Mouse (Mus musculus): ENCODE measurements at regions not wholly inside any gene's neighbourhood (a gene's known extent, or its start where the extent isn't known, plus 50 kb on each side); places are given as distances from the start of the nearest gene placed in this dataset.

- no peaks in the 10 kb centered on the region for H3K9me3 ChIP-seq (ENCODE audit: control insufficient read depth, low read length)
- no peak for ATAC-seq (ENCODE audit: low FRiP score)
- WGBS: 93% methylated on average over 1 of the region's 1 CpGs
These were observed 220.1 kb upstream of the Negr1 start for GRCm38 (mm10) chr3:156341484-156341883.

GRCm38 (mm10) chr3:156351727-156352126 is 209.9 kb upstream of the Negr1 start:
- 0 out of 2 replicates have a peak, but pooled peaks have one; percentile 24 for ATAC-seq (ENCODE audit: low FRiP score)
- H3K4me3 ChIP-seq (ENCODE audit: low read depth, low read length): no peak overlapping the region
- H3K9ac ChIP-seq (ENCODE audit: low read length): no peak overlapping the region
- no peaks in the 10 kb centered on the region for H3K9me3 ChIP-seq (ENCODE audit: control insufficient read depth, low read length)
- H3K27ac ChIP-seq (ENCODE audit: low read depth, low read length): no peak overlapping the region
- no peaks in the 10 kb centered on the region for H3K4me1 ChIP-seq (ENCODE audit: control insufficient read depth, insufficient read depth, low read length)
- H3K4me2 ChIP-seq: no peak overlapping the region
- H3K27me3 ChIP-seq (ENCODE audit: control insufficient read depth, insufficient read depth, low read length): no peaks in the 10 kb centered on the region
- H3K36me3 ChIP-seq (ENCODE audit: control insufficient read depth, insufficient read depth, low read length): no peaks in the 10 kb centered on the region
- DNase-seq (ENCODE audit: low spot score, missing footprints): no peak
- 59% methylated on average over 4 of the region's 4 CpGs for WGBS

More at GRCm38 (mm10) chr3:156341484-156341883, 220.1 kb upstream of the Negr1 start:
- Histone ChIP-seq H3K9ac (ENCODE audit: low read length) (no peak overlapping the region), H3K4me3 (ENCODE audit: low read depth, low read length) (no peak overlapping the region), H3K4me1 (ENCODE audit: control insufficient read depth, insufficient read depth, low read length) (no peaks in the 10 kb centered on the region), H3K27me3 (ENCODE audit: control insufficient read depth, insufficient read depth, low read length) (no peaks in the 10 kb centered on the region), H3K4me2 (no peak overlapping the region), H3K27ac (ENCODE audit: low read depth, low read length) (no peak overlapping the region), H3K36me3 (ENCODE audit: control insufficient read depth, insufficient read depth, low read length) (no peaks in the 10 kb centered on the region)
- DNase-seq (ENCODE audit: low spot score, missing footprints): no peak

GRCm38 (mm10) chr3:156353430-156353829 is 208.2 kb upstream of the Negr1 start:
- Histone ChIP-seq H3K4me1 (ENCODE audit: control insufficient read depth, insufficient read depth, low read length) (no peaks in the 10 kb centered on the region), H3K9ac (ENCODE audit: low read length) (no peak overlapping the region), H3K4me2 (no peak overlapping the region), H3K4me3 (ENCODE audit: low read depth, low read length) (no peak overlapping the region), H3K36me3 (ENCODE audit: control insufficient read depth, insufficient read depth, low read length) (no peaks in the 10 kb centered on the region), H3K27ac (ENCODE audit: low read depth, low read length) (no peak overlapping the region), H3K27me3 (ENCODE audit: control insufficient read depth, insufficient read depth, low read length) (no peaks in the 10 kb centered on the region), H3K9me3 (ENCODE audit: control insufficient read depth, low read length) (no peaks in the 10 kb centered on the region)
- no peak for DNase-seq (ENCODE audit: low spot score, missing footprints)
- 72% methylated on average over 3 of the region's 3 CpGs for WGBS
- ATAC-seq (ENCODE audit: low FRiP score): no peak

- H3K9ac ChIP-seq (ENCODE audit: low read length): no peak overlapping the region
- H3K27ac ChIP-seq (ENCODE audit: low read depth, low read length): no peak overlapping the region
- no peak for ATAC-seq (ENCODE audit: low FRiP score)
- WGBS: 84% methylated on average over 9 of the region's 9 CpGs
- no peaks in the 10 kb centered on the region for H3K36me3 ChIP-seq (ENCODE audit: control insufficient read depth, insufficient read depth, low read length)
- H3K4me3 ChIP-seq (ENCODE audit: low read depth, low read length): no peak overlapping the region
- H3K4me2 ChIP-seq: no peak overlapping the region
- H3K9me3 ChIP-seq (ENCODE audit: control insufficient read depth, low read length): no peaks in the 10 kb centered on the region
- H3K27me3 ChIP-seq (ENCODE audit: control insufficient read depth, insufficient read depth, low read length): no peaks in the 10 kb centered on the region
- DNase-seq (ENCODE audit: low spot score, missing footprints): no peak
- H3K4me1 ChIP-seq (ENCODE audit: control insufficient read depth, insufficient read depth, low read length): no peaks in the 10 kb centered on the region
These were observed 207.6 kb upstream of the Negr1 start for GRCm38 (mm10) chr3:156353841-156354473.

GRCm38 (mm10) chr3:156368669-156369343 is 192.8 kb upstream of the Negr1 start:
- ATAC-seq (ENCODE audit: low FRiP score) (no peak), DNase-seq (ENCODE audit: low spot score, missing footprints) (no peak)
- 77% methylated on average over 3 of the region's 3 CpGs for WGBS
- H3K9ac ChIP-seq (ENCODE audit: low read length): no peak overlapping the region
- H3K36me3 ChIP-seq (ENCODE audit: control insufficient read depth, insufficient read depth, low read length): no peaks in the 10 kb centered on the region
- no peak overlapping the region for H3K4me3 ChIP-seq (ENCODE audit: low read depth, low read length)
- H3K4me1 ChIP-seq (ENCODE audit: control insufficient read depth, insufficient read depth, low read length): no peaks in the 10 kb centered on the region
- no peak overlapping the region for H3K27ac ChIP-seq (ENCODE audit: low read depth, low read length)
- H3K27me3 ChIP-seq (ENCODE audit: control insufficient read depth, insufficient read depth, low read length): no peaks in the 10 kb centered on the region
- no peak overlapping the region for H3K4me2 ChIP-seq
- no peaks in the 10 kb centered on the region for H3K9me3 ChIP-seq (ENCODE audit: control insufficient read depth, low read length)

GRCm38 (mm10) chr3:156376717-156377116 is 184.9 kb upstream of the Negr1 start:
- DNase-seq (ENCODE audit: low spot score, missing footprints) (no peak), ATAC-seq (ENCODE audit: low FRiP score) (no peak)
- H3K9ac ChIP-seq (ENCODE audit: low read length): no peak overlapping the region
- H3K27ac ChIP-seq (ENCODE audit: low read depth, low read length): no peak overlapping the region
- no peaks in the 10 kb centered on the region for H3K36me3 ChIP-seq (ENCODE audit: control insufficient read depth, insufficient read depth, low read length)
- H3K9me3 ChIP-seq (ENCODE audit: control insufficient read depth, low read length): no peaks in the 10 kb centered on the region
- no peak overlapping the region for H3K4me2 ChIP-seq
- H3K27me3 ChIP-seq (ENCODE audit: control insufficient read depth, insufficient read depth, low read length): no peaks in the 10 kb centered on the region
- no peak overlapping the region for H3K4me3 ChIP-seq (ENCODE audit: low read depth, low read length)
- H3K4me1 ChIP-seq (ENCODE audit: control insufficient read depth, insufficient read depth, low read length): no peaks in the 10 kb centered on the region

- ATAC-seq (ENCODE audit: low FRiP score): no peak
- H3K27me3 ChIP-seq (ENCODE audit: control insufficient read depth, insufficient read depth, low read length): no peaks in the 10 kb centered on the region
These were observed 178.7 kb upstream of the Negr1 start for GRCm38 (mm10) chr3:156382919-156383318.

GRCm38 (mm10) chr3:156406136-156406535 is 155.5 kb upstream of the Negr1 start:
- DNase-seq (ENCODE audit: low spot score, missing footprints) (no peak), ATAC-seq (ENCODE audit: low FRiP score) (no peak)
- Histone ChIP-seq H3K9me3 (ENCODE audit: control insufficient read depth, low read length) (no peaks in the 10 kb centered on the region), H3K4me2 (no peak overlapping the region), H3K4me1 (ENCODE audit: control insufficient read depth, insufficient read depth, low read length) (no peaks in the 10 kb centered on the region), H3K36me3 (ENCODE audit: control insufficient read depth, insufficient read depth, low read length) (no peaks in the 10 kb centered on the region), H3K27me3 (ENCODE audit: control insufficient read depth, insufficient read depth, low read length) (no peaks in the 10 kb centered on the region), H3K27ac (ENCODE audit: low read depth, low read length) (no peak overlapping the region), H3K4me3 (ENCODE audit: low read depth, low read length) (no peak overlapping the region), H3K9ac (ENCODE audit: low read length) (no peak overlapping the region)
- 92% methylated on average over 3 of the region's 3 CpGs for WGBS

More at GRCm38 (mm10) chr3:156382919-156383318, 178.7 kb upstream of the Negr1 start:
- H3K4me2 ChIP-seq: no peak overlapping the region
- no peaks in the 10 kb centered on the region for H3K9me3 ChIP-seq (ENCODE audit: control insufficient read depth, low read length)
- no peaks in the 10 kb centered on the region for H3K4me1 ChIP-seq (ENCODE audit: control insufficient read depth, insufficient read depth, low read length)
- H3K27ac ChIP-seq (ENCODE audit: low read depth, low read length): no peak overlapping the region
- H3K4me3 ChIP-seq (ENCODE audit: low read depth, low read length): no peak overlapping the region
- H3K9ac ChIP-seq (ENCODE audit: low read length): no peak overlapping the region
- DNase-seq (ENCODE audit: low spot score, missing footprints): no peak
- no peaks in the 10 kb centered on the region for H3K36me3 ChIP-seq (ENCODE audit: control insufficient read depth, insufficient read depth, low read length)

- Histone ChIP-seq H3K4me2 (no peak overlapping the region), H3K27ac (ENCODE audit: low read depth, low read length) (no peak overlapping the region), H3K9ac (ENCODE audit: low read length) (no peak overlapping the region), H3K36me3 (ENCODE audit: control insufficient read depth, insufficient read depth, low read length) (no peaks in the 10 kb centered on the region), H3K4me3 (ENCODE audit: low read depth, low read length) (no peak overlapping the region), H3K4me1 (ENCODE audit: control insufficient read depth, insufficient read depth, low read length) (no peaks in the 10 kb centered on the region), H3K9me3 (ENCODE audit: control insufficient read depth, low read length) (no peaks in the 10 kb centered on the region), H3K27me3 (ENCODE audit: control insufficient read depth, insufficient read depth, low read length) (no peaks in the 10 kb centered on the region)
- ATAC-seq (ENCODE audit: low FRiP score) (no peak), DNase-seq (ENCODE audit: low spot score, missing footprints) (no peak)
- 89% methylated on average over 2 of the region's 2 CpGs for WGBS
These were observed 154.5 kb upstream of the Negr1 start for GRCm38 (mm10) chr3:156407112-156407511.

Data from midbrain, embryonic 11.5 days (tissue).